Mouse (Mus musculus): Measurements from ENCODE around the gene Rps19. TPM values are rescaled to one million over a fixed set of nuclear protein-coding genes. Genes with fewer than 3 reads are reported as not detected.
A peak's percentile ranks its signal among the peaks of the same experiment; 100 is the strongest.
"Not testable (repeated sequence)": the region's sequence is repeated elsewhere in the genome, so short reads cannot be mapped to it uniquely, and the experiment has no call there.

The Rps19 gene
- polyA plus RNA-seq, 1 experiment from 2014 or later: 2,138 TPM

- not testable (repeated sequence) for H3K9me3 ChIP-seq (replicated peaks; ENCODE audit: control insufficient read depth, low read length); ATAC-seq; DNase-seq (ENCODE audit: low spot score); H3K4me1 ChIP-seq (ENCODE audit: control insufficient read depth, insufficient read depth, low read length); H3K4me3 ChIP-seq (ENCODE audit: low read depth, low read length); H3K27me3 ChIP-seq (replicated peaks; ENCODE audit: control insufficient read depth, insufficient read depth, low read length); H3K4me2 ChIP-seq (ENCODE audit: low read length); H3K9ac ChIP-seq (ENCODE audit: low read length); H3K27ac ChIP-seq (ENCODE audit: low read depth, low read length)
- peaks cover 13% of the 10 kb centered on the region for H3K36me3 ChIP-seq (ENCODE audit: control insufficient read depth, insufficient read depth, low read length)
- 83% methylated on average over 2 of the region's 2 CpGs for WGBS
Measured at GRCm38 (mm10) chr7:24895749-24896148, 11.6 kb downstream of the Rps19 start.

GRCm38 (mm10) chr7:24896269-24896668 is 12.1 kb downstream of the Rps19 start:
- no peak overlapping the region for H3K9ac ChIP-seq (ENCODE audit: low read length)
- H3K36me3 ChIP-seq (ENCODE audit: control insufficient read depth, insufficient read depth, low read length): peaks cover 7% of the 10 kb centered on the region
- no peaks in the 10 kb centered on the region for H3K9me3 ChIP-seq (replicated peaks; ENCODE audit: control insufficient read depth, low read length)

GRCm38 (mm10) chr7:24897224-24897623 is 13.1 kb downstream of the Rps19 start, which contains the start of gene Cd79a:
Gene Cd79a (plus strand): TSS chr7:24897381.
- H3K4me3 ChIP-seq (ENCODE audit: low read depth, low read length): no peak within 1 kb of the TSS
- no peaks in the 10 kb centered on the region for H3K9me3 ChIP-seq (replicated peaks; ENCODE audit: control insufficient read depth, low read length)
- DNase-seq (ENCODE audit: low spot score): no peak
- no peak within 1 kb of the TSS for H3K4me2 ChIP-seq (ENCODE audit: low read length)
- H3K9ac ChIP-seq (ENCODE audit: low read length): no peak within 1 kb of the TSS
- no peaks in the 10 kb centered on the region for H3K36me3 ChIP-seq (ENCODE audit: control insufficient read depth, insufficient read depth, low read length)
- H3K27ac ChIP-seq (ENCODE audit: low read depth, low read length): no peak within 1 kb of the TSS
- H3K27me3 ChIP-seq (replicated peaks; ENCODE audit: control insufficient read depth, insufficient read depth, low read length): no peaks in the 10 kb centered on the region
- ATAC-seq: no peak
- WGBS: 85% methylated on average over 12 of the region's 12 CpGs
- H3K4me1 ChIP-seq (ENCODE audit: control insufficient read depth, insufficient read depth, low read length): no peaks in the 10 kb centered on the region

More at GRCm38 (mm10) chr7:24896269-24896668, 12.1 kb downstream of the Rps19 start:
- 78% methylated on average over 8 of the region's 8 CpGs for WGBS
- no peak for DNase-seq (ENCODE audit: low spot score)
- no peaks in the 10 kb centered on the region for H3K4me1 ChIP-seq (ENCODE audit: control insufficient read depth, insufficient read depth, low read length)
- H3K27ac ChIP-seq (ENCODE audit: low read depth, low read length): no peak overlapping the region
- no peak for ATAC-seq
- H3K27me3 ChIP-seq (replicated peaks; ENCODE audit: control insufficient read depth, insufficient read depth, low read length): no peaks in the 10 kb centered on the region
- no peak overlapping the region for H3K4me2 ChIP-seq (ENCODE audit: low read length)
- H3K4me3 ChIP-seq (ENCODE audit: low read depth, low read length): no peak overlapping the region

- Histone ChIP-seq H3K9ac (ENCODE audit: low read length) (no peak overlapping the region), H3K36me3 (ENCODE audit: control insufficient read depth, insufficient read depth, low read length) (no peaks in the 10 kb centered on the region), H3K4me3 (ENCODE audit: low read depth, low read length) (no peak overlapping the region), H3K27me3 (replicated peaks; ENCODE audit: control insufficient read depth, insufficient read depth, low read length) (no peaks in the 10 kb centered on the region), H3K4me2 (ENCODE audit: low read length) (no peak overlapping the region), H3K4me1 (ENCODE audit: control insufficient read depth, insufficient read depth, low read length) (no peaks in the 10 kb centered on the region), H3K27ac (ENCODE audit: low read depth, low read length) (no peak overlapping the region), H3K9me3 (replicated peaks; ENCODE audit: control insufficient read depth, low read length) (no peaks in the 10 kb centered on the region)
- no peak for DNase-seq (ENCODE audit: low spot score)
- no peak for ATAC-seq
- WGBS: 76% methylated on average over 5 of the region's 5 CpGs
Measured at GRCm38 (mm10) chr7:24897959-24898358, 13.8 kb downstream of the Rps19 start.

GRCm38 (mm10) chr7:24901114-24901513 is 16.9 kb downstream of the Rps19 start:
- DNase-seq (ENCODE audit: low spot score) (no peak), ATAC-seq (no peak)
- no peaks in the 10 kb centered on the region for H3K36me3 ChIP-seq (ENCODE audit: control insufficient read depth, insufficient read depth, low read length)
- WGBS: 90% methylated on average over 6 of the region's 6 CpGs
- no peak overlapping the region for H3K4me3 ChIP-seq (ENCODE audit: low read depth, low read length)
- no peak overlapping the region for H3K9ac ChIP-seq (ENCODE audit: low read length)
- H3K4me1 ChIP-seq (ENCODE audit: control insufficient read depth, insufficient read depth, low read length): peaks cover 2% of the 10 kb centered on the region; the same call in 1 of the 2 replicates
- H3K9me3 ChIP-seq (replicated peaks; ENCODE audit: control insufficient read depth, low read length): no peaks in the 10 kb centered on the region
- H3K4me2 ChIP-seq (ENCODE audit: low read length): no peak overlapping the region
- no peaks in the 10 kb centered on the region for H3K27me3 ChIP-seq (replicated peaks; ENCODE audit: control insufficient read depth, insufficient read depth, low read length)
- H3K27ac ChIP-seq (ENCODE audit: low read depth, low read length): no peak overlapping the region

- Histone ChIP-seq H3K4me2 (ENCODE audit: low read length) (no peak overlapping the region), H3K36me3 (ENCODE audit: control insufficient read depth, insufficient read depth, low read length) (no peaks in the 10 kb centered on the region), H3K27me3 (replicated peaks; ENCODE audit: control insufficient read depth, insufficient read depth, low read length) (no peaks in the 10 kb centered on the region), H3K4me1 (ENCODE audit: control insufficient read depth, insufficient read depth, low read length) (peaks cover 2% of the 10 kb centered on the region; the same call in 1 of the 2 replicates), H3K9ac (ENCODE audit: low read length) (no peak overlapping the region), H3K27ac (ENCODE audit: low read depth, low read length) (no peak overlapping the region), H3K4me3 (ENCODE audit: low read depth, low read length) (no peak overlapping the region), H3K9me3 (replicated peaks; ENCODE audit: control insufficient read depth, low read length) (no peaks in the 10 kb centered on the region)
- ATAC-seq (no peak), DNase-seq (ENCODE audit: low spot score) (no peak)
- WGBS: 75% methylated on average over 1 of the region's 1 CpGs
Measured at GRCm38 (mm10) chr7:24901842-24902241, 17.7 kb downstream of the Rps19 start.

- H3K4me2 ChIP-seq (ENCODE audit: low read length): peak overlapping the region; percentile 80
- 59% methylated on average over 2 of the region's 2 CpGs for WGBS
- H3K9ac ChIP-seq (ENCODE audit: low read length): no peak overlapping the region
Measured at GRCm38 (mm10) chr7:24902264-24902629, 18.1 kb downstream of the Rps19 start.

GRCm38 (mm10) chr7:24902630-24903443 is 18.7 kb downstream of the Rps19 start, which contains the start of gene Arhgef1:
Gene Arhgef1 (plus strand): TSS chr7:24902912.
- Histone ChIP-seq H3K4me2 (ENCODE audit: low read length) (peak within 1 kb of the TSS; percentile 80), H3K9me3 (replicated peaks; ENCODE audit: control insufficient read depth, low read length) (no peaks in the 10 kb centered on the region), H3K27me3 (replicated peaks; ENCODE audit: control insufficient read depth, insufficient read depth, low read length) (no peaks in the 10 kb centered on the region), H3K36me3 (ENCODE audit: control insufficient read depth, insufficient read depth, low read length) (peaks cover 5% of the 10 kb centered on the region), H3K4me3 (ENCODE audit: low read depth, low read length) (peak within 1 kb of the TSS; percentile 59), H3K9ac (ENCODE audit: low read length) (peak within 1 kb of the TSS; percentile 82), H3K4me1 (ENCODE audit: control insufficient read depth, insufficient read depth, low read length) (peaks cover 2% of the 10 kb centered on the region; the same call in 1 of the 2 replicates), H3K27ac (ENCODE audit: low read depth, low read length) (peak within 1 kb of the TSS; percentile 60; the same call in 1 of the 2 replicates)
- ATAC-seq: no peak
- WGBS: 8% methylated on average over 46 of the region's 68 CpGs
- DNase-seq (ENCODE audit: low spot score): peak; percentile 40

More at GRCm38 (mm10) chr7:24902264-24902629, 18.1 kb downstream of the Rps19 start:
- Histone ChIP-seq H3K27ac (ENCODE audit: low read depth, low read length) (peak overlapping the region; percentile 60; the same call in 1 of the 2 replicates), H3K27me3 (replicated peaks; ENCODE audit: control insufficient read depth, insufficient read depth, low read length) (no peaks in the 10 kb centered on the region), H3K9me3 (replicated peaks; ENCODE audit: control insufficient read depth, low read length) (no peaks in the 10 kb centered on the region), H3K4me3 (ENCODE audit: low read depth, low read length) (peak overlapping the region; percentile 59), H3K36me3 (ENCODE audit: control insufficient read depth, insufficient read depth, low read length) (no peaks in the 10 kb centered on the region), H3K4me1 (ENCODE audit: control insufficient read depth, insufficient read depth, low read length) (peaks cover 2% of the 10 kb centered on the region; the same call in 1 of the 2 replicates)
- ATAC-seq (no peak), DNase-seq (ENCODE audit: low spot score) (no peak)

- Histone ChIP-seq H3K4me3 (ENCODE audit: low read depth, low read length) (peak overlapping the region; percentile 59), H3K36me3 (ENCODE audit: control insufficient read depth, insufficient read depth, low read length) (peaks cover 11% of the 10 kb centered on the region), H3K4me1 (ENCODE audit: control insufficient read depth, insufficient read depth, low read length) (peaks cover 2% of the 10 kb centered on the region; the same call in 1 of the 2 replicates), H3K9ac (ENCODE audit: low read length) (peak overlapping the region; percentile 82), H3K27me3 (replicated peaks; ENCODE audit: control insufficient read depth, insufficient read depth, low read length) (no peaks in the 10 kb centered on the region), H3K9me3 (replicated peaks; ENCODE audit: control insufficient read depth, low read length) (no peaks in the 10 kb centered on the region), H3K27ac (ENCODE audit: low read depth, low read length) (no peak overlapping the region), H3K4me2 (ENCODE audit: low read length) (peak overlapping the region; percentile 80)
- 44% methylated on average over 10 of the region's 10 CpGs for WGBS
- DNase-seq (ENCODE audit: low spot score): peak; percentile 9
- ATAC-seq: no peak
Measured at GRCm38 (mm10) chr7:24903444-24903825, 19.3 kb downstream of the Rps19 start.
